Mouse (Mus musculus) kidney, embryonic 16.5 days (tissue): Measurements from ENCODE around the gene 9630041A04Rik. TPM values are rescaled to one million over a fixed set of nuclear protein-coding genes. Genes with fewer than 3 reads are reported as not detected.

ENCODE experiments used
- ATAC-seq: fragments of 200-750 bp; cut with Nextera tagmentation; 2 replicates; pipeline ENCODE4 v1.8.0; 2017; ENCODE audit warnings: moderate TSS enrichment; ENCODE audit not compliant: low FRiP score, low TSS enrichment
- H3K27ac ChIP-seq: fragments of 300-500 bp; sonication (generic); 2 replicates; pipeline ENCODE4 v1.5.1; 2014; ENCODE audit warnings: low read length
- H3K27me3 ChIP-seq: fragments of 300-500 bp; sonication (generic); 2 replicates; pipeline ENCODE4 v1.6.1; 2014; ENCODE audit warnings: low read length, control low read depth, mixed read lengths; ENCODE audit not compliant: insufficient read depth
- H3K36me3 ChIP-seq: fragments of 300-500 bp; sonication (generic); 2 replicates; pipeline ENCODE4 v1.6.1; 2014; ENCODE audit warnings: low read length, control low read depth, mixed read lengths; ENCODE audit not compliant: insufficient read depth
- H3K4me1 ChIP-seq: fragments of 300-500 bp; sonication (generic); 2 replicates; pipeline ENCODE4 v1.6.1; 2014; ENCODE audit warnings: low read length, control low read depth, mixed read lengths; ENCODE audit not compliant: insufficient read depth
- H3K4me2 ChIP-seq: fragments of 300-500 bp; sonication (generic); replicated peaks from 2 replicates; pipeline ENCODE4 v1.6.1; 2014; ENCODE audit warnings: low read depth, low read length
- H3K4me3 ChIP-seq: fragments of 300-500 bp; sonication (generic); 2 replicates; pipeline ENCODE4 v1.5.1; 2014; ENCODE audit warnings: mild to moderate bottlenecking, low read length
- H3K9ac ChIP-seq: fragments of 300-500 bp; sonication (generic); replicated peaks from 2 replicates; pipeline ENCODE4 v1.6.1; 2014; ENCODE audit warnings: low read length
- H3K9me3 ChIP-seq: fragments of 300-500 bp; sonication (generic); 2 replicates; pipeline ENCODE4 v1.6.1; 2016; ENCODE audit warnings: low read length, control low read depth
- WGBS: fragments of 180-500 bp; shearing (Covaris S2); extraction: QIAGEN DNeasy Blood & Tissue Kit; methylation state at CpG from one replicate; pipeline ENCODE4 v1.1.7; 2014; 5-methylcytosine and 5-hydroxymethylcytosine counted together
- polyA plus RNA-seq: library from polyadenylated mRNA; unstranded; fragments of >200 nt; fragmentation: Nextera tagmentation; extraction: Ambion mirVana; gene quantifications from 2 replicates; pipeline ENCODE4 v1.2.1, GENCODE M21; 2015

Gene 9630041A04Rik
- polyA plus RNA-seq: not detected in 2 replicates

- peak within 1 kb of the TSS; percentile 42 for H3K4me2 ChIP-seq
- peak; percentile 39; the same call in 1 of the 2 replicates for ATAC-seq
- peak within 1 kb of the TSS; percentile 25; the same call in 1 of the 2 replicates for H3K27ac ChIP-seq
- peaks cover 19% of the 10 kb centered on the region for H3K4me1 ChIP-seq
- no peaks in the 10 kb centered on the region; the same call in 1 of the 2 replicates for H3K9me3 ChIP-seq
- H3K9ac ChIP-seq: 0 out of 2 replicates have a peak within 1 kb of the TSS, but pooled peaks have one; percentile 9
- WGBS: 67% methylated on average over 15 of the region's 15 CpGs
- H3K27me3 ChIP-seq: no peaks in the 10 kb centered on the region
- H3K4me3 ChIP-seq: peak within 1 kb of the TSS; percentile 7; the same call in 1 of the 2 replicates
- H3K36me3 ChIP-seq: no peaks in the 10 kb centered on the region
Observed at GRCm38 (mm10) chr9:101861596-101862471, at the start of gene 9630041A04Rik. TSS of gene 9630041A04Rik (plus strand) at chr9:101861841.

- Histone ChIP-seq H3K9ac (no peak overlapping the region), H3K27ac (no peak overlapping the region), H3K4me2 (no peak overlapping the region), H3K36me3 (no peaks in the 10 kb centered on the region), H3K27me3 (no peaks in the 10 kb centered on the region), H3K4me3 (no peak overlapping the region), H3K4me1 (0 out of 2 replicates have a peak, but pooled peaks cover 3% of the 10 kb centered on the region), H3K9me3 (no peaks in the 10 kb centered on the region)
- no peak for ATAC-seq
- 92% methylated on average over 7 of the region's 7 CpGs for WGBS
Observed at GRCm38 (mm10) chr9:101823896-101824295, 37.7 kb upstream of the 9630041A04Rik start.

- Histone ChIP-seq H3K4me1 (0 out of 2 replicates have a peak, but pooled peaks cover 3% of the 10 kb centered on the region), H3K9me3 (no peaks in the 10 kb centered on the region), H3K4me3 (no peak overlapping the region), H3K36me3 (no peaks in the 10 kb centered on the region), H3K9ac (no peak overlapping the region), H3K27ac (no peak overlapping the region), H3K27me3 (no peaks in the 10 kb centered on the region), H3K4me2 (no peak overlapping the region)
- no peak for ATAC-seq
- WGBS: 81% methylated on average over 8 of the region's 8 CpGs
Observed at GRCm38 (mm10) chr9:101825626-101826025, 36.0 kb upstream of the 9630041A04Rik start.

GRCm38 (mm10) chr9:101833619-101834018 is 28.0 kb upstream of the 9630041A04Rik start:
- 67% methylated on average over 2 of the region's 2 CpGs for WGBS
- no peak for ATAC-seq

GRCm38 (mm10) chr9:101841101-101841500 is 20.5 kb upstream of the 9630041A04Rik start:
- Histone ChIP-seq H3K4me2 (no peak overlapping the region), H3K4me1 (no peaks in the 10 kb centered on the region), H3K4me3 (no peak overlapping the region), H3K9ac (no peak overlapping the region), H3K36me3 (no peaks in the 10 kb centered on the region), H3K9me3 (no peaks in the 10 kb centered on the region), H3K27ac (no peak overlapping the region), H3K27me3 (no peaks in the 10 kb centered on the region)
- no peak for ATAC-seq
- 91% methylated on average over 11 of the region's 11 CpGs for WGBS

More at GRCm38 (mm10) chr9:101833619-101834018, 28.0 kb upstream of the 9630041A04Rik start:
- Histone ChIP-seq H3K27ac (no peak overlapping the region), H3K4me2 (no peak overlapping the region), H3K4me1 (no peaks in the 10 kb centered on the region), H3K36me3 (no peaks in the 10 kb centered on the region), H3K9ac (no peak overlapping the region), H3K9me3 (no peaks in the 10 kb centered on the region), H3K4me3 (no peak overlapping the region), H3K27me3 (no peaks in the 10 kb centered on the region)

- WGBS: 72% methylated on average over 4 of the region's 4 CpGs
- Histone ChIP-seq H3K9me3 (no peaks in the 10 kb centered on the region), H3K9ac (no peak overlapping the region), H3K4me2 (no peak overlapping the region), H3K36me3 (no peaks in the 10 kb centered on the region), H3K4me3 (no peak overlapping the region), H3K4me1 (no peaks in the 10 kb centered on the region), H3K27me3 (no peaks in the 10 kb centered on the region), H3K27ac (no peak overlapping the region)
- ATAC-seq: no peak
Observed at GRCm38 (mm10) chr9:101843893-101844292, 17.7 kb upstream of the 9630041A04Rik start.

GRCm38 (mm10) chr9:101845691-101846090 is 15.9 kb upstream of the 9630041A04Rik start:
- Histone ChIP-seq H3K27ac (no peak overlapping the region), H3K36me3 (no peaks in the 10 kb centered on the region), H3K9ac (no peak overlapping the region), H3K9me3 (no peaks in the 10 kb centered on the region), H3K4me3 (no peak overlapping the region), H3K4me1 (no peaks in the 10 kb centered on the region), H3K4me2 (no peak overlapping the region), H3K27me3 (no peaks in the 10 kb centered on the region)
- ATAC-seq: no peak
- 76% methylated on average over 6 of the region's 6 CpGs for WGBS

- peak overlapping the region; percentile 42 for H3K4me2 ChIP-seq
- WGBS: 26% methylated on average over 12 of the region's 12 CpGs
- 0 out of 2 replicates have a peak overlapping the region, but pooled peaks have one; percentile 9 for H3K9ac ChIP-seq
- peak; percentile 46; the same call in 1 of the 2 replicates for ATAC-seq
- no peaks in the 10 kb centered on the region for H3K27me3 ChIP-seq
- peaks cover 19% of the 10 kb centered on the region for H3K4me1 ChIP-seq
- H3K36me3 ChIP-seq: no peaks in the 10 kb centered on the region
- peak overlapping the region; percentile 25; the same call in 1 of the 2 replicates for H3K27ac ChIP-seq
- H3K9me3 ChIP-seq: no peaks in the 10 kb centered on the region; the same call in 1 of the 2 replicates
- peak overlapping the region; percentile 7; the same call in 1 of the 2 replicates for H3K4me3 ChIP-seq
Observed at GRCm38 (mm10) chr9:101862481-101863065, 932 bp downstream of the 9630041A04Rik start.

- Histone ChIP-seq H3K9ac (no peak overlapping the region), H3K27me3 (no peaks in the 10 kb centered on the region), H3K9me3 (no peaks in the 10 kb centered on the region; the same call in 1 of the 2 replicates), H3K4me2 (peak overlapping the region; percentile 42), H3K36me3 (no peaks in the 10 kb centered on the region), H3K4me3 (no peak overlapping the region), H3K4me1 (peaks cover 19% of the 10 kb centered on the region), H3K27ac (peak overlapping the region; percentile 25; the same call in 1 of the 2 replicates)
- peak; percentile 2; the same call in 1 of the 2 replicates for ATAC-seq
- 58% methylated on average over 5 of the region's 5 CpGs for WGBS
Observed at GRCm38 (mm10) chr9:101863130-101863529, 1.5 kb downstream of the 9630041A04Rik start.
